Mouse (Mus musculus) gastrocnemius, adult 2 months (tissue): ENCODE measurements around the gene Cxadr. TPM values are rescaled to one million over a fixed set of nuclear protein-coding genes. Genes with fewer than 3 reads are reported as not detected.
A peak's percentile ranks its signal among the peaks of the same experiment; 100 is the strongest.

Experiments
- DNase-seq: peaks from one replicate; pipeline ENCODE4 v3.0.0; 2022
- H3K27ac ChIP-seq: fragments of 200-600 bp; 2 replicates; pipeline ENCODE4 v1.8.1; 2022; ENCODE audit warnings: mild to moderate bottlenecking
- H3K4me3 ChIP-seq: fragments of 200-600 bp; 2 replicates; pipeline ENCODE4 v1.8.1; 2022; ENCODE audit warnings: mild to moderate bottlenecking, moderate library complexity
- CTCF ChIP-seq: fragments of 200-600 bp; IDR thresholded peaks from 2 replicates; pipeline ENCODE4 v1.8.1; 2022; ENCODE audit warnings: antibody characterized with exemption, mild to moderate bottlenecking, moderate library complexity
- intact Hi-C: fragments of 180-260 bp; cut with DNase I; formaldehyde crosslinking; loops from one replicate; pipeline ENCODE4 v1.15.1; 2025
- long read RNA-seq, 2 experiments: library from polyadenylated mRNA; stranded (forward); transcript quantifications; one replicate each; pipeline ENCODE4 v2.0.0; 2021
- total RNA-seq, 2 experiments: library from RNA; stranded (reverse); gene quantifications; 2 replicates each; pipeline ENCODE4 v1.2.3; 2021

The Cxadr gene
- under 1 TPM; 0.25 to 0.66 TPM for total RNA-seq
- long read RNA-seq, experiment 1 = 0 reads
- long read RNA-seq, experiment 2 = 0 reads

DNA sequence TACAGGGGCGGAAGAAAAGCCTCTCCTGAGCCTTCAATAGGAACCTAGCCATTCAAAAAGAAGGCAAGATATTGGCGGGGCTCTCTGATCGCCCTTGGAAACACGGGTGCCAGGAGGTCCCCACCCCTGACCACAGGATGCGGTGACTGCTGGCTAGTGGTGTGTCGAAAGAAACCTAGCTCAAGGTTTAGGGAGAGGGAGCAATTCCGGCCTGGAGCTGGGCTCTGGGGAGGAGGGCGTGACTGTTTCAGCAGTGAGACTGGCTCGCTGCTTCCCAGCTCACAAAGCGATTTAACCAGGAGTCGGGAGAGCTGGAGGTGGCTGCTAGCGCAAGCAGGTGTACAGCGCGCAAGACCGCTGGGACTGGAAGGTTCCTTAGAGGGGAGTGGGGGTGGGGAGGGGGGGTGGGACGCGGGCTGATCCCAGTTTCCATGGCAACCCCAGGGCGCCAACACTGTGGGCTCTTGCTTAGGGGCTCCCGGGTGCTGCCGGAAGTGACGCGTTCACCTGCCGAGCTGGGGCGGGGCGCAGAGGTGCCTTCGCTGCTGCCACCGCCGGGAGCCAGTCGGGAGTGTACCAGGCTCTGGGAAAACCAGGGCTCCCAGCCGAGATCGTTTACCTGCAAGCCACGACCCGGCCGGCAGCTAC is at the start of gene Cxadr:
TSS of gene Cxadr (plus strand) at position 307 of the 648 bp plus-strand sequence.
- TF ChIP-seq CTCF = no peak
- H3K27ac ChIP-seq = peak within 1 kb of the TSS; percentile 46
- peak within 1 kb of the TSS; percentile 87 for H3K4me3 ChIP-seq
- DNase-seq = peak; percentile 66
- intact Hi-C loops = loop anchor here (5.0 kb wide), 1 partner anchor 39 kb away; no protein-coding TSS in a partner anchor

DNA sequence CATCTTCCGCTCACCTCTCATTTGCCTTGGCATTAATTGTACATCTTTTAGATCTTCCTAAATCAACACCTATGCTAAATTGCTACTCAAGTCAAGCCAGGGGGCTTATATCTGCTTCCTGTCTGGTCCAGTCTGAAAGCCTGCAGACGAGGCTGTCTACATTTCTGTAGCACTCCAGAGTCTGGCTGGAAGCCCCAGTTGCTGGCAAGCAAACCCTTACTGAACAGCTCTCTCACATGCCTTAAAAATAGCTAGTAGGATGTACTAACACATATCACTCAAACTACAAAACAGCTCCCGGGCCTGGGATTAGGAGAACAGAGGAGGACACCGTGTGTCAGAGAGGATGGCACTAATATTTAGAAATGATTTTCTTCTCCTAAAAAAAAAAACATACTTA is 42.3 kb upstream of the Cxadr start:
- Histone ChIP-seq H3K4me3 (no peak overlapping the region), H3K27ac (no peak overlapping the region)
- peak; percentile 79 for DNase-seq
- no peak for TF ChIP-seq CTCF
- intact Hi-C loops = no loop called here

DNA sequence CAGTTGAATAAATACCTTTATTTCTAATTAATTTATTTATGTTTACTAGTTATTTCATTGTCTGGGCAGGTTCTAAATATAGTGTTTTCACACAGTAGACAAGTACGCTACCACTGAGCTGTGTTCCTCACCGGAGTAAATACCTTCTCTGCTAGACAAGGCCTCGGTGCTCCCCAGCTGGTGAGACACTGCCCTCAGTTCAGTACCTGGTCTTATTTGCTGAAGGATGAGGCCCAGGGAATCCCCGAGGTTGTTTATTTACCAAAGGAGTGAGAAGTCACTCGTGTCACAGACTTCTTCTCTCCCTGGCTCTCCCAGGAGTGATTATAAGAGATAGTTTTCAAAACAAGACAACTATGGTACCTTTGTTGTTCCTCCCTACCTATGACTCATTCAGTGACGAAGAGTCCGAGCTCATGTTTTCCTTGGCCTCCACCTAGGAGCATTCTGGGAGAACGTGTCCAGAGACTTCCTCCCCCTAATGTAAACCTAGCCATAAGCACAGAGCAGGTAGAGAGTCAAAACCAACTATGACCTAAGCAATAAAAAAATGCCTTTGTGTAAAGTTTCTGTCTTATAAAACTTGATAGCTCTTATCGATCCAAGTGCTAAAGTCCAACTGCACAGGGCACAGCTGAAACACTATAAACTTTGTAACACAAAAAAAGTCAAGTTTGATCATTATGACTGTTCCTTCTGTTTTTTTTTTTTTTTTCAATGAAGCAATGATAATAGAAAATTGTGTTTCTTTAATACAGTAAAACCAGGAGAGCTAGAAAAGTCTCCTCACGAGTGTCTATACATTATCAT is 41.0 kb upstream of the Cxadr start:
- Histone ChIP-seq H3K4me3 (no peak overlapping the region), H3K27ac (no peak overlapping the region)
- no peak for TF ChIP-seq CTCF
- intact Hi-C loops = loop anchor here (5.0 kb wide), 1 partner anchor 42 kb away; the partner anchor contains the start of gene Cxadr
- no peak for DNase-seq

DNA sequence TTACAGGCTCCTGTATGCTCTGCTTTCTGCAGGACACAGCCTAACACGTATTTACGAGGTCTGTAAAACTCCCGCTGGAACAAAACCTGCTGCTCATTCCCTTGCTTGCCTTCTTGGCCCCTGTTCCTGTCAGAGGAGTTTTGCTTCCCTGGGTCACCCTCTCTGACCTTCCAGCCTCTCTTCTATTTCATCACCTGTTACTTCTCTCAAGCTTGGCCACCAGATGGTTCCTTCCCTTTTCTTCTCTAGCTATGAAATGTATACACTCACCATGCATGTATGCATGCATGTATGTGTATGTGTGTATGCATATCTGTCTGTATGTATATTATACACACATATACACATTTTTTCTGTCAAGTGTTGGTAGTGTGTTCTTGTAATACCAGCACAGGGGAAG is 39.8 kb upstream of the Cxadr start:
- Histone ChIP-seq H3K27ac (no peak overlapping the region), H3K4me3 (no peak overlapping the region)
- DNase-seq = no peak
- intact Hi-C loops = loop anchor here (5.0 kb wide), 1 partner anchor 41 kb away; the partner anchor contains the start of gene Cxadr
- no peak for TF ChIP-seq CTCF

DNA sequence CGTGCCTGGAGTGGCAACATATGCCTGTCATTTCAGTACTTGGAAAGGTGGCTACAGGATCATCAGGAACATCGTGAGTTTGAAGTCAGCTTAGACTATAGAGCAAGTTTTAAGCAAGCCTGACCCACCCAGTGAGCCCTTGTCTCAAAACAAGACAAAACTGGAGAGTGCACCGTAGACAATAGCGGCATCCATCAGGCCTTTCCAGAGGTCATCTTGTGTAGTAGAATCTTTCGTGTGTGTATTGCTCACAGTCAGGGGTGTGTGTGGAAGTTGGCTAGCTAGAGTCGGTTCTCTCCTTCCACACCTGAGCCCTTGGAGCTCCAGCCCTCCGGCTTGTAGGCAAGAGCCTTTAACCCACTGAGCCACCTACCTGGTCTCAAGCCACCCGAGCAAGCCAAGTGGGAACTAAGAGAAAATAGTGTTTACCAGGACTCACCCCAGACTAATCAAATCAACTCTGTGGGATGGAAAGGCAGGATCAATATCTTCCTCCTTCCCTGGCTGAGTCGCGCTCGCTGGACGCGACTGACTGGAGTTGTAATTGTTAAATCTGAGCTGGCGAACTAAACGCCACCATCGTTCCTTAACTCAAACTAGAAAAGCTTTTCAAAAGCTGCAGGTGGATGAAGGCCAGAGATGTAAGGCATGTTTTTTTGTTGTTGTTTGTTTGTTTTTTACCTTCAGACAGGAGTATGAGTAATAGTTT is 36.7 kb upstream of the Cxadr start:
- Histone ChIP-seq H3K27ac (peak overlapping the region; percentile 83), H3K4me3 (peak overlapping the region; percentile 67)
- intact Hi-C loops = loop anchor here (5.0 kb wide), 1 partner anchor 38 kb away; the partner anchor contains the start of gene Cxadr
- TF ChIP-seq CTCF = no peak
- no peak for DNase-seq

DNA sequence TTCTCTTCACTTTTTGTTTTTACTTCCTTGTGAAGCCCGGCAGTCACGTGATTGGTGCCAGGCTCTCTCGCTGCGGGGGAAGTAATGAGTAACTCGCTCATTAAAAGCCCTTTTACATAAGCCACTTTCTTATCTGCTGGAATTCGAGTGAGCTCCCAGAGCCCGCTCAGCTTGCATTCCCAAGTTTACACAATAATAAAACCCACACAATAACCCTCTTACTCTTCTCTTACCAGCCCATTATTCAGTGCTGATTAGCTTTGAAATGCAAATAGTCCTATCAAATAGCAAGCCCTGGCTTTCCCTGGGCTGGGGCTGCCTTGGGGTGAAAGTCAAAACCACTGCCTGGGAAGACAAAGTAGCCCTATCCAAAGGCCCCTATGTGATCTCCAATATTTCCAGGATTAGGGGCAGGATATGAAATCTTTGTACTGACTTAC is 36.1 kb upstream of the Cxadr start:
- H3K27ac ChIP-seq = peak overlapping the region; percentile 83
- DNase-seq = peak; percentile 55
- H3K4me3 ChIP-seq = peak overlapping the region; percentile 67
- TF ChIP-seq CTCF = no peak
- intact Hi-C loops = no loop called here

DNA sequence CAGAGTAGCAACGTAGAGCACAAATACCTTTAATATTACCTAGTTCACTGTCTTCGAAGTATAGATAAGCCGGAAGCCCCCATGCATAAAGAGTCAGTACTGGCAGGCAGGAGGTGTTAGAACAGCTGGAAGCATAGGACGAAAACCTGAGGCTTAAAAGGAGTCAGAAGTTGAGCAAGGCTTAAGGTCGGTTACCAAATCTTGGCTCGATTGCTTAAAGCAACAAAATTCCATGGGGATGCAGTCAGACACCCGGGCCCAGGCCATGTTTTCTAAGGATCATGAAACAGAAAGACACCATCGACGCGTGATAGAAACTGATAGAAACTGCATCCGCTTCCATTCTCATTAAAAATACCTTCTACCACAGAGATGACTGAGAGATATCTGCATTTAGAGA is 35.5 kb upstream of the Cxadr start:
- no peak for DNase-seq
- Histone ChIP-seq H3K27ac (peak overlapping the region; percentile 83), H3K4me3 (peak overlapping the region; percentile 67)
- no peak for TF ChIP-seq CTCF
- intact Hi-C loops = no loop called here

DNA sequence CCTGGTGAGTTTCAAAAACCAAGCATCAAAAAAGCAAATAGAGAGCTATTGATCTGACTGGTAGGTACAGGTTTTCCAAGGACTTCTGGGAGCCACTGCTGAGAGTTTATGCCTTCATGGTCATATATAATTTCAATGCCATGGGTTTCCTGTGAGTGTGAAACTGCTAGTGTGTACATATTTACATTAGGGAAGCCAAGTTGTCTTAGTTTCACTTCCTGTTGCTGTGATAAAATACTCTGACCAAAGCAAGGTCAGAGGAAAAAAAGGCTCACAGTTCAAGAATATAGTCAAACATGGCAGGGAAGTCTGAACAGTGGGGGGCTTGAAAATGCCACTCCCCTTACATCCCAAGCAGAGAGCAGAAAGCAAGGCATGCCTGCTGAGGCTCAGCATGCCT is 33.8 kb upstream of the Cxadr start:
- Histone ChIP-seq H3K4me3 (no peak overlapping the region), H3K27ac (no peak overlapping the region)
- intact Hi-C loops = no loop called here
- no peak for TF ChIP-seq CTCF
- no peak for DNase-seq

DNA sequence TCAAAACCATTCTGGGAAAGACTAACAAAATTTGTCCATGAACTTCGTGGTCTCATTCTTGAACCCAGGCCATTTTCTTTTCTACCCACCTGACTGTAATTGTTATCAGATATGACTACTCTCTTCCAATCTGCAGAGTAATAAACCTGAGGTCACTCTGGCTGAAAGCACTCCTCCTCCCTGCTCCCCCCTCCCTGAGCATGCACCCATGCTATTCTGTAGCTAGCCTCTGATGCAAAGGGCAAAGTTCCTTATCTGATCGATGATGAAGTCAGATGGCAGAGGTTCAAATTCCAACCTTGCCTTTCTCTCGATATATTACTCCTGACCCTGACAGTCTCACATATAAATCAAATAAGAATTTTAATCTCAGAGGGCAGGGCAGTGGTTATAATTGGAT is 33.1 kb upstream of the Cxadr start:
- no peak overlapping the region for H3K27ac ChIP-seq
- intact Hi-C loops = no loop called here
- DNase-seq = no peak
- H3K4me3 ChIP-seq = no peak overlapping the region
- no peak for TF ChIP-seq CTCF

DNA sequence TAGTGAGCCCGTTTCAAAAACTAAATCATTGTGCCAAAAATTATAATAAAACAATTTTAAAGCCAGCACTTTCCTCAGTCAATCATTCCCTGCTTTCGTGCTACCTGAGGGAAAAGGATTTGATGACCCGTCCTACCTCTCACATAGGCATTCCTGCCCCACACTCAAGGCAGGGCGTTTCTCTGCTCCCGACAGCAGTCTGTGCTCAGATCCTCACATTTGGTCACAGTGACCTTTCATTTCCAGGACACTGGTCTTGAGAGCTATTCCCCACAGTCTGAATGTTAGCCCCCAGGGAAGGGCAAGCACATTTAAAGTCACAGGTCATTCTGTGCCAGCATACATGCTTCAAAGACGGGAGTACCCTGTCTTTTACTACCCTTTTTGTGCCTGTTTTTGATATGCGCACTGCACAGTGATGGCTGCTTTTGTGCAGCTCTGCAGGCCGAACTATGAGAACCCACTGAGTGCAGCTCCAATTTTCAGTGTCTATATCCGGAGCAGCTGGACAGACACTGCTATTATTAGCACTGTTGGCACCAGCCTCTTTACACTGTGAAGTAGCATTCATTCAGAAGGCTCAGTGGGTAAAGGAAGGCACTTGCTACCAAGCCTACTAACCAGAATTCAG is 26.3 kb upstream of the Cxadr start:
- intact Hi-C loops = no loop called here

DNA sequence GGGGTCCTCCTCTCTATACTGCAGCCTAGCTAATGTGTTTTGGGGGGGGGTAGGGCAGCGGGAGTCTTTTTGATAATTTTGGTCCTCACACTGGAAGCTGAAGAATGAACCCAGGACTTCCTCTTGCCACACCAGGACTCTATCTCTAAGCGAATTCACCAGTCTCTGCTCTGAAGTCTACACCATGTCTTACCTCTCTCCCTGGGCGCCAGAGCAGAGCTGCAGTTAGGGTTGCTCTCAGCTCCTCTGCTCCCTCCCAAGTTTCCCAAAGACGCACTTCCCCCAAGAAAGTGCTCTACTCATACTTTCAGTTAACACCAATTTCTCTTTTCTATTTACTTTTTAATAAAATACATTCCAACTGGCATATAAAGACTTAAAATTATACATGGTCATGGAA is 23.7 kb upstream of the Cxadr start:
- no peak for TF ChIP-seq CTCF
- Histone ChIP-seq H3K27ac (no peak overlapping the region), H3K4me3 (no peak overlapping the region)
- intact Hi-C loops = no loop called here
- no peak for DNase-seq

More for the DNA sequence above, 26.3 kb upstream of the Cxadr start:
- DNase-seq = peak; percentile 53
- peak overlapping the region; percentile 91 for H3K27ac ChIP-seq
- no peak for TF ChIP-seq CTCF
- H3K4me3 ChIP-seq = peak overlapping the region; percentile 63
